Mouse (Mus musculus) limb, embryonic 12.5 days (tissue): ENCODE measurements at regions not wholly inside any gene's neighbourhood (a gene's known extent, or its start where the extent isn't known, plus 50 kb on each side); places are given as distances from the start of the nearest gene placed in this dataset.

Experiments used
- ATAC-seq: fragments of 200-750 bp; cut with Nextera tagmentation; 2 replicates; pipeline ENCODE4 v1.8.0; 2017; ENCODE audit warnings: low read depth, moderate TSS enrichment; ENCODE audit not compliant: insufficient number of reproducible peaks, insufficient read depth, low FRiP score, low TSS enrichment
- H3K27ac ChIP-seq: fragments of 300-500 bp; sonication (generic); 2 replicates; pipeline ENCODE4 v1.5.1; 2016; ENCODE audit warnings: mild to moderate bottlenecking, moderate library complexity
- H3K27me3 ChIP-seq: fragments of 300-500 bp; sonication (generic); 2 replicates; pipeline ENCODE4 v1.6.1; 2016; ENCODE audit warnings: mild to moderate bottlenecking, moderate library complexity
- H3K36me3 ChIP-seq: fragments of 300-500 bp; sonication (generic); 2 replicates; pipeline ENCODE4 v1.6.1; 2016; ENCODE audit warnings: mild to moderate bottlenecking, moderate library complexity
- H3K4me1 ChIP-seq: fragments of 300-500 bp; sonication (generic); replicated peaks from 2 replicates; pipeline ENCODE4 v1.6.1; 2016
- H3K4me2 ChIP-seq: fragments of 300-500 bp; sonication (generic); 2 replicates; pipeline ENCODE4 v1.6.1; 2016; ENCODE audit warnings: mild to moderate bottlenecking, moderate library complexity
- H3K4me3 ChIP-seq: fragments of 300-500 bp; sonication (generic); replicated peaks from 2 replicates; pipeline ENCODE4 v1.5.1; 2016; ENCODE audit warnings: mild to moderate bottlenecking
- H3K9ac ChIP-seq: fragments of 300-500 bp; sonication (generic); replicated peaks from 2 replicates; pipeline ENCODE4 v1.6.1; 2016; ENCODE audit warnings: mild to moderate bottlenecking, moderate library complexity
- H3K9me3 ChIP-seq: fragments of 300-500 bp; sonication (generic); 2 replicates; pipeline ENCODE4 v1.6.1; 2016; ENCODE audit warnings: mild to moderate bottlenecking, moderate library complexity
- WGBS: fragments of 180-500 bp; shearing (Covaris S2); methylation state at CpG from one replicate; pipeline ENCODE4 v1.1.7; 2016; 5-methylcytosine and 5-hydroxymethylcytosine counted together

GRCm38 (mm10) chr12:106308291-106308955 lies 298.4 kb downstream of the Vrk1 start:
- Histone ChIP-seq H3K9ac (no peak overlapping the region), H3K9me3 (no peaks in the 10 kb centered on the region), H3K4me2 (no peak overlapping the region), H3K36me3 (no peaks in the 10 kb centered on the region), H3K27me3 (peaks cover 27% of the 10 kb centered on the region), H3K4me3 (no peak overlapping the region), H3K27ac (no peak overlapping the region), H3K4me1 (peaks cover 13% of the 10 kb centered on the region)
- no peak for ATAC-seq
- 80% methylated on average over 12 of the region's 12 CpGs for whole genome bisulfite sequencing

DNA sequence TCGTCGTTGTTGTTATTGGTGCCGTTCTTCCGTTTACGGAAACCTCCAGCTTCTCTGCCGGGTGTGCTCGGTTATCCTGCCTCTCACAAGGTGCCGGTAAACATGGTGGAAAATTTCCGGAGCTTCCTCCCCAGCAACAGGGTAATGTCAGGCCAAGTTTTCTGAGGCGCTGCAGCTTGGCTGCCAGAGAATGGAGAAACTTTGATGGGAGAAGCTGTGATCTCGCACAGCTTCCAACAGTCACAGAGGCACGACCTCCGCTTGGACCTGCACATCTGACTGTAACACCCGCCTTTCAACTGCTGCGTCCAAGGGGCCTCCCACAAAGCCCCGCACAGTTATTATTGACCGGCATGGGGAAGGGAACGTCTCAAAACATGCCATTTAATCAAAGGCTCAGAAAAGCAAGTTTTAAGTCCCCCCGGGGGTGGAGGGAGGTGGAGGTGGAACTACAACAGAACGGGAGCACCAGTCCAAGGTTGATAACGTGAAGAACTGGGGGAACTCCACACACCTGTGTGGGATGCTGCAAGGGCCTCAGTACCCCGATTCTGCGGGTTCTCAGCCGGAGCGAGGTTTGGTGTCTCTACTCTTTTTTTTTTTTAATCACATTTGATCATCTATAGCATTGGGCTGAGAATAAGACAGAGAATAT lies 299.1 kb downstream of the Vrk1 start:
- Histone ChIP-seq H3K36me3 (no peaks in the 10 kb centered on the region), H3K9ac (no peak overlapping the region), H3K4me1 (peaks cover 13% of the 10 kb centered on the region), H3K9me3 (no peaks in the 10 kb centered on the region), H3K4me3 (no peak overlapping the region), H3K4me2 (no peak overlapping the region), H3K27ac (no peak overlapping the region), H3K27me3 (peaks cover 27% of the 10 kb centered on the region)
- WGBS: 76% methylated on average over 25 of the region's 25 CpGs
- ATAC-seq: no peak

DNA sequence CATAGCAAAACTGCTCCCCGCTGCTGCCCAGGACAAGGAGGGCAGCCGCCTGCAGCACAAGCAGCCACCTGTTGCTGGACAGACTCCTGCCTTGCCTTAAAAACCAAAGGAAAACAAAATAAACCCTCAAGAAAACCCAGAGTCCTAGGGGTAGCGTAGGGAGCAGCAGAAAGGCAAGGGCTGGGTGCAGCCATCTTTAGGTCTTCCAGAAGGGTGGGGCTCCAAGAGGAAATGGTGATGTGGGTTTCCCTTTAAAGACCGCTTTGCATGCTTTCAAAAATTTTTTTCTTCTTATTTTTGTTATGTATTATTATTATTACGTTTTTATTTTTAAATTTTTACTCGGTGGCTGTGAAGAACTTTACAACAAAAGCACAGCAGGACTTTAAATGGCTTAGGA lies 300.1 kb downstream of the Vrk1 start:
- Histone ChIP-seq H3K9me3 (no peaks in the 10 kb centered on the region), H3K4me2 (peak overlapping the region; percentile 85), H3K4me3 (peak overlapping the region; percentile 50), H3K27ac (no peak overlapping the region), H3K4me1 (peaks cover 13% of the 10 kb centered on the region), H3K9ac (0 out of 2 replicates have a peak overlapping the region, but pooled peaks have one; percentile 59), H3K36me3 (no peaks in the 10 kb centered on the region), H3K27me3 (peaks cover 27% of the 10 kb centered on the region)
- 45% methylated on average over 6 of the region's 6 CpGs for WGBS
- ATAC-seq: no peak

- Histone ChIP-seq H3K9ac (peak overlapping the region; percentile 59), H3K4me2 (peak overlapping the region; percentile 85), H3K9me3 (no peaks in the 10 kb centered on the region), H3K27ac (0 out of 2 replicates have a peak overlapping the region, but pooled peaks have one; percentile 35), H3K4me1 (peaks cover 13% of the 10 kb centered on the region), H3K27me3 (peaks cover 27% of the 10 kb centered on the region), H3K36me3 (no peaks in the 10 kb centered on the region), H3K4me3 (peak overlapping the region; percentile 50)
- WGBS: under 1% methylated on average over 34 of the region's 34 CpGs
- ATAC-seq: 0 out of 2 replicates have a peak, but pooled peaks have one; percentile 20
Observed at GRCm38 (mm10) chr12:106310585-106311319, 300.7 kb downstream of the Vrk1 start.

- peaks cover 13% of the 10 kb centered on the region for H3K4me1 ChIP-seq
- H3K27ac ChIP-seq: no peak overlapping the region
- peak overlapping the region; percentile 50 for H3K4me3 ChIP-seq
- WGBS: 53% methylated on average over 7 of the region's 7 CpGs
- H3K36me3 ChIP-seq: no peaks in the 10 kb centered on the region
- H3K9ac ChIP-seq: peak overlapping the region; percentile 59
- H3K9me3 ChIP-seq: no peaks in the 10 kb centered on the region
- ATAC-seq: no peak
- H3K4me2 ChIP-seq: peak overlapping the region; percentile 85
- peaks cover 27% of the 10 kb centered on the region for H3K27me3 ChIP-seq
Observed at GRCm38 (mm10) chr12:106311320-106311825, 301.3 kb downstream of the Vrk1 start.

DNA sequence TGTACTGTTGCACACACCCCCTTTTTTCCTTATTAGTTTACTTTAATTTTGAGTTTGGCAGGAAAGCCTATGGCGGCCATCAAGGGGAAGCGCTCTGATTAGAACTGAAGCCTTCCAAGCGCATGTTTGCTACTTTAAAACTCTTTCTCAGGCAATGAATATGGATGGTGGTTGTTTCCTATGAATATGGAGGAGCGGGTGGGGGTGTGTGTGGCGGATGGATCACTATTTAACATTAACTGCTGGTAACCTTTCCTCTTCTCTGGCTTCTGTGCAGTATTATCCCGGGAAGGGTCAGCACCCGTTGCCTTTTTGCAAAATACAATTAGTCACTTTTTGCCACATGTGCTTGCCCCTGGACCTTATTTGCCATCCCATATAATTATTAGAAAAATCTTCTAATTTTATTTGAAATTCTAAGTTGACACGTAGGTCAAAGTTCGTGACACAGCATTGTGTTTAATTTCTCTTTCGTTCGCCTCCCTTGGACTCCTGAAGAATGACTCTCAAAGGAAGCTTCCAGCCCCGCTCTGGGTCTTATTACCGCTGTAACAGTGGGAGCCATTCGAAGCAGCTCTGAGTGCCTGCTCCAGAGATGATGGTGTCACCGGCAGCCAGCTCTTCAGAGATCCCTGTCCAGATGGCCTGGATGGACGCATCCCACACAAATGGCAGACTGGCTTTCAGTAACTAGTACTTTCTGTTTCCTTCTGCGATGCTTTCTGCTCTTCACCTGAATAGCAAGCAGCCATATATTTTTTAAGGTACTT lies 302.0 kb downstream of the Vrk1 start:
- Histone ChIP-seq H3K9ac (no peak overlapping the region), H3K36me3 (no peaks in the 10 kb centered on the region), H3K4me3 (no peak overlapping the region), H3K4me2 (no peak overlapping the region), H3K4me1 (peaks cover 13% of the 10 kb centered on the region), H3K27me3 (peaks cover 27% of the 10 kb centered on the region), H3K27ac (no peak overlapping the region), H3K9me3 (no peaks in the 10 kb centered on the region)
- WGBS: 77% methylated on average over 17 of the region's 17 CpGs
- ATAC-seq: no peak

DNA sequence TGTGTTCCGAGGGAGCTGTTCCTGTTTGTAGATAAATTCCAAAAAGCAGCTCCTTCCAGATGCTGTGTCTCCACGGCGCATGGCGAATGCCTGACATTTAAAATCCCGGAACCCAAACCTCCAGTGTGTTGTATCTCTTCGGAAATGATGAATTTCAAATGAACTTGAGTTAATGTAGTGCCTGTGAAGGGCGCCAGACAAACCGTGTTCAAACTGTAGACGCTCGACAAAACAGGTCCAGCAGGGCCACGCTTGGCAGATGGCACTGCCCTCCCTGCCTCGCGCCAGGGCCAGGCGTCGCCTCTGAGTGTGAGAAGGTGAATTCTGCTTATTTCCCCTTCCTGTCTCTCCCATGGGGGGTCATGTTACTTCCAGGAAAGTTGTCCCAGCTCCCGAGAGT lies 307.7 kb downstream of the Vrk1 start:
- WGBS: 91% methylated on average over 16 of the region's 16 CpGs
- Histone ChIP-seq H3K4me3 (no peak overlapping the region), H3K9me3 (no peaks in the 10 kb centered on the region), H3K4me1 (no peaks in the 10 kb centered on the region), H3K27me3 (peaks cover 3% of the 10 kb centered on the region; the same call in 1 of the 2 replicates), H3K27ac (no peak overlapping the region), H3K36me3 (no peaks in the 10 kb centered on the region), H3K4me2 (no peak overlapping the region), H3K9ac (no peak overlapping the region)
- ATAC-seq: no peak

- no peak overlapping the region for H3K4me2 ChIP-seq
- H3K36me3 ChIP-seq: no peaks in the 10 kb centered on the region
- H3K4me3 ChIP-seq: no peak overlapping the region
- H3K4me1 ChIP-seq: no peaks in the 10 kb centered on the region
- H3K9me3 ChIP-seq: no peaks in the 10 kb centered on the region
- ATAC-seq: no peak
- H3K9ac ChIP-seq: no peak overlapping the region
- H3K27ac ChIP-seq: no peak overlapping the region
- no peaks in the 10 kb centered on the region for H3K27me3 ChIP-seq
- 55% methylated on average over 7 of the region's 7 CpGs for WGBS
Observed at GRCm38 (mm10) chr12:106321511-106321910, 311.5 kb downstream of the Vrk1 start.

DNA sequence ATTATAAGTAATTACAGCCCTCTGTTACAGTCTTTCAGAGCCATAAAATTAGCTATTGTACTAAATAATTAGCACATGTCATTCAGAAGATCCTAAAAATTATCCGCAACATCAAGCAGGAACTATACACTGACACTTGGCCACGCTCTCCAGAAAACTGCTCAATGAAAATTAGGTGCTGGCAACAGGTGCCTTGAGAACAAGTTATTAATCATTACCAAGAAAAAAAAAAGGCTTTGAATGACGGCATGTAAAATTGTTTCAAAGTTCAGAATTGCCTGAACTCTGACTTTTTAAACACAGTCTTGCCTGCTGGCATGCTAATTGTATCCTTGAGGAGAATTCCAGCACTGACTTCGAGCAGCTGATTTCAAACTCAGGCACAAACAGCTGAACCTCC lies 316.6 kb downstream of the Vrk1 start:
- WGBS: 63% methylated on average over 4 of the region's 4 CpGs
- Histone ChIP-seq H3K27ac (no peak overlapping the region), H3K27me3 (no peaks in the 10 kb centered on the region), H3K4me1 (no peaks in the 10 kb centered on the region), H3K9me3 (no peaks in the 10 kb centered on the region), H3K4me3 (no peak overlapping the region), H3K4me2 (no peak overlapping the region), H3K9ac (no peak overlapping the region), H3K36me3 (no peaks in the 10 kb centered on the region)
- ATAC-seq: no peak

GRCm38 (mm10) chr12:106327351-106327750 lies 317.3 kb downstream of the Vrk1 start:
- no peak overlapping the region for H3K9ac ChIP-seq
- H3K36me3 ChIP-seq: no peaks in the 10 kb centered on the region
- no peak for ATAC-seq
- H3K4me3 ChIP-seq: no peak overlapping the region
- no peaks in the 10 kb centered on the region for H3K4me1 ChIP-seq
- no peak overlapping the region for H3K4me2 ChIP-seq
- 81% methylated on average over 5 of the region's 5 CpGs for WGBS
- no peaks in the 10 kb centered on the region for H3K9me3 ChIP-seq
- H3K27me3 ChIP-seq: no peaks in the 10 kb centered on the region
- no peak overlapping the region for H3K27ac ChIP-seq
